Mouse (Mus musculus) CH12.LX (cell line): ENCODE data around the gene Tmem266. TPM values are rescaled to one million over a fixed set of nuclear protein-coding genes. Genes with fewer than 3 reads are reported as not detected.

Experiments used
- DNase-seq: peaks from one replicate; pipeline ENCODE4 v3.0.0-alpha.2; 2013; ENCODE audit errors: extremely low read depth
- H3K27ac ChIP-seq: 2 replicates; pipeline ENCODE4 v1.5.1; 2012; ENCODE audit warnings: low read depth, mild to moderate bottlenecking, control low read depth, moderate library complexity; ENCODE audit not compliant: insufficient read depth
- H3K27me3 ChIP-seq: replicated peaks from 2 replicates; pipeline ENCODE3; 2012; ENCODE audit warnings: inconsistent platforms
- H3K36me3 ChIP-seq, 2 experiments: replicated peaks in 1 of 2; 2 replicates each; pipeline versions ENCODE3 to v1.6.1; 2012; ENCODE audit warnings: inconsistent platforms in 1 of 2, low read length in 1 of 2, mild to moderate bottlenecking in 1 of 2, mixed read lengths in 1 of 2, moderate library complexity in 1 of 2; ENCODE audit not compliant: control insufficient read depth in 1 of 2, insufficient read depth in 1 of 2
- H3K4me1 ChIP-seq, 2 experiments: 2 replicates each; pipeline ENCODE4 v1.6.1; 2012; ENCODE audit warnings: inconsistent platforms in 1 of 2, moderate library complexity in 1 of 2; ENCODE audit not compliant: insufficient read depth in 2 of 2, control insufficient read depth in 1 of 2
- H3K4me2 ChIP-seq: 2 replicates; pipeline ENCODE4 v1.6.1; 2012; ENCODE audit warnings: low read depth, mild to moderate bottlenecking, control low read depth; ENCODE audit not compliant: poor library complexity, insufficient read depth, severe bottlenecking
- H3K4me3 ChIP-seq, 3 experiments: fragments of 150-350 bp in 1 of 3; sonication (generic) in 1 of 3; replicated peaks in 1 of 3; 2 replicates each; pipeline versions ENCODE3 to v1.5.1; 2011 to 2012; ENCODE audit warnings: low read depth in 2 of 3, low read length in 2 of 3, mild to moderate bottlenecking in 2 of 3, moderate library complexity in 2 of 3, control low read depth in 1 of 3, improper control_type of control experiment in 1 of 3, inconsistent platforms in 1 of 3, mixed read lengths in 1 of 3; ENCODE audit not compliant: poor library complexity in 1 of 3
- H3K79me2 ChIP-seq: replicated peaks from 2 replicates; pipeline ENCODE4 v1.6.1; 2012; ENCODE audit warnings: mild to moderate bottlenecking, moderate library complexity; ENCODE audit not compliant: control insufficient read depth, poor library complexity, insufficient read depth, severe bottlenecking; ENCODE audit errors: extremely low read depth
- H3K9ac ChIP-seq: 2 replicates; pipeline ENCODE4 v1.6.1; 2012; ENCODE audit warnings: low read depth, mild to moderate bottlenecking, control low read depth, moderate library complexity; ENCODE audit not compliant: insufficient read depth
- H3K9me3 ChIP-seq: replicated peaks from 2 replicates; pipeline ENCODE3; 2012; ENCODE audit warnings: low read length, inconsistent platforms, mixed read lengths
- BHLHE40 ChIP-seq: IDR thresholded peaks from 2 replicates; pipeline ENCODE4 v1.6.1; 2011; ENCODE audit warnings: mild to moderate bottlenecking, low read depth, low read length, improper control_type of control experiment
- CHD1 ChIP-seq: IDR thresholded peaks from 2 replicates; pipeline ENCODE4 v1.6.1; 2012; ENCODE audit warnings: low read depth, low read length, improper control_type of control experiment, inconsistent platforms
- CTCF ChIP-seq, 2 experiments: IDR thresholded peaks in 1 of 2; conservative IDR thresholded peaks in 1 of 2; 2 replicates each; pipeline ENCODE4 v1.5.1; 2011 to 2012; ENCODE audit warnings: low read depth in 2 of 2, low read length in 2 of 2, improper control_type of control experiment in 1 of 2, inconsistent platforms in 1 of 2, mild to moderate bottlenecking in 1 of 2, moderate library complexity in 1 of 2
- IRF4 ChIP-seq: IDR thresholded peaks from 2 replicates; pipeline ENCODE4 v1.6.1; 2014; ENCODE audit warnings: low read depth, mild to moderate bottlenecking, inconsistent platforms, low read length, improper control_type of control experiment
- MAFK ChIP-seq: IDR thresholded peaks from 2 replicates; pipeline ENCODE4 v1.6.1; 2011; ENCODE audit warnings: low read length, improper control_type of control experiment; ENCODE audit not compliant: insufficient replicate concordance
- PAX5 ChIP-seq: IDR thresholded peaks from 2 replicates; pipeline ENCODE4 v1.6.1; 2012; ENCODE audit warnings: low read length, inconsistent platforms, mixed read lengths
- POLR2A ChIP-seq: IDR thresholded peaks from 2 replicates; pipeline ENCODE4 v1.6.1; 2011; ENCODE audit warnings: low read depth, mild to moderate bottlenecking, improper control_type of control experiment, low read length
- RAD21 ChIP-seq: IDR thresholded peaks from 2 replicates; pipeline ENCODE4 v1.6.1; 2011; ENCODE audit warnings: low read depth, mild to moderate bottlenecking, low read length, improper control_type of control experiment, moderate library complexity
- SMC3 ChIP-seq: IDR thresholded peaks from 2 replicates; pipeline ENCODE4 v1.6.1; 2011; ENCODE audit warnings: low read depth, low read length, improper control_type of control experiment
- USF1 ChIP-seq: IDR thresholded peaks from 2 replicates; pipeline ENCODE4 v1.6.1; 2014; ENCODE audit warnings: low read depth, mild to moderate bottlenecking, inconsistent platforms, low read length, improper control_type of control experiment
- ZC3H11A ChIP-seq: IDR thresholded peaks from 2 replicates; pipeline ENCODE4 v1.6.1; 2012; ENCODE audit warnings: low read depth, mild to moderate bottlenecking, inconsistent platforms, low read length, improper control_type of control experiment
- ZKSCAN1 ChIP-seq: IDR thresholded peaks from 2 replicates; pipeline ENCODE4 v1.6.1; 2012; ENCODE audit warnings: low read depth, inconsistent platforms, low read length, improper control_type of control experiment, borderline replicate concordance
- ZMIZ1 ChIP-seq: IDR thresholded peaks from 2 replicates; pipeline ENCODE4 v1.6.1; 2012; ENCODE audit warnings: low read depth, mild to moderate bottlenecking, inconsistent platforms, low read length, improper control_type of control experiment
- ZNF384 ChIP-seq: IDR thresholded peaks from 2 replicates; pipeline ENCODE4 v1.6.1; 2012; ENCODE audit warnings: low read depth, low read length, improper control_type of control experiment, inconsistent platforms
- dilution Hi-C: fragments of 300-500 bp; cut with MboI; formaldehyde crosslinking; loops from 2 replicates; pipeline ENCODE4 v1.14.3; 2020; ENCODE audit warnings: low sequenced_read_pairs; ENCODE audit not compliant: extremely low pct_unique_long_range_greater_than_20kb, extremely low pct_ligation_motif_present
- in situ Hi-C: fragments of 300-500 bp; cut with MboI; formaldehyde crosslinking; loops from 3 replicates; pipeline ENCODE4 v1.14.3; 2019; ENCODE audit warnings: low sequenced_read_pairs, low pct_ligation_motif_present, low pct_unique_long_range_greater_than_20kb, mixed read lengths
- polyA plus RNA-seq: library from polyadenylated mRNA; unstranded; fragments of >175 nt; gene quantifications from 2 replicates; pipeline ENCODE4 v1.2.1, GENCODE M21; 2012; ENCODE audit warnings: low read depth; ENCODE audit not compliant: insufficient read length
- total RNA-seq, 2 experiments: library from RNA; depleted of rRNA; stranded (reverse); fragments of 300-350 nt in 1 of 2; fragments of >200 nt in 1 of 2; gene quantifications; 2 replicates each; pipeline ENCODE4 v1.2.3; 2012 to 2014

Tmem266 gene
- total and polyA plus RNA-seq, 3 experiments, result not detected

DNA sequence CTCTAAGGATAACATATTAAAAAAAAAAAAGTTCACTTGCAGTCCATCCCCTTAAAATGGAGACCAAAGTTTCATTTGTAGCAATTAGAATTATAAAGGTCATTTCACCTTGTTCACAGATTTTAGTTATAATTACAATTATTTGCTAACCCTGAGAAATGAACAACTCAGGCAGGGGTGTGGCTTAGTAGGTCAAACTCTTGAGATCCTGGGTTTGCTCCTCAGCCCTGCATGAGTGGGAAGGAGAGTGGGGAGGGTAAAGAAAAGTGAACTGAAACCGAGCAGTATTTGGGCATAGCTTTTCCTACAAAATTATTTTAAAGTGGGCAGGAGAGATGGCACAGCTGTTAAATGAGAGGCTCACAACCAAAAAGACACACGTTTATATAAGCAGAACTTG is 19.6 kb upstream of the Tmem266 start:
- in situ Hi-C loops (no loop called here), dilution Hi-C loops (no loop called here)
- Histone ChIP-seq H3K4me3 (no peak overlapping the region), H3K9ac (no peak overlapping the region), H3K4me2 (no peak overlapping the region), H3K4me1 (peaks cover 0 to 18% of the 10 kb centered on the region in 2 experiments; a peak in 2 of 4 replicates), H3K27me3 (peaks cover 3% of the 10 kb centered on the region), H3K79me2 (no peaks in the 10 kb centered on the region), H3K27ac (no peak overlapping the region), H3K9me3 (no peaks in the 10 kb centered on the region), H3K36me3 (no peaks in the 10 kb centered on the region)
- TF ChIP-seq IRF4, result peak; percentile 28; the same call in 1 of the 2 replicates
- TF ChIP-seq ZMIZ1, result no peak
- no peak for DNase-seq

DNA sequence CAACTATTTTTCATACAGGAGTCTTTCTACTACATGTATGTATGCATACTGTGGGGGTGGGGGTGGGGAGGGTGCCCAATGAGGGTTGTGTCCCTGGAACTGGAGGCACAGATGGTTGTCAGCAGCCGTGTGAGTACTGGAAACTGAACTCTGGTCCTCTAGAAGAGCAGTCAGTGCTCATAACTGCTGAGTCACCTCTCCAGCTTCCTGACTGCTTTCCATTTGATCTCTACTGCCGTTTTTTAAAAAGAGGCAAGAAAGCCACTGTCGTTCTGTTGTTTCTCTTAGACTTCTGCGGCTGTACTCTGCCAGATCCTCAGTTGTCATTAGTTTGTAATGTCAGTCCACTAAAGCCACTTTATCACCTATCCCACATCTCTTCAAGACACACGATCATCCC is 19.2 kb upstream of the Tmem266 start:
- H3K27me3 ChIP-seq, result peaks cover 3% of the 10 kb centered on the region
- no peak for DNase-seq
- H3K9me3 ChIP-seq, result no peaks in the 10 kb centered on the region
- in situ Hi-C loops (no loop called here), dilution Hi-C loops (no loop called here)
- peak overlapping the region; percentile 78; the same call in 1 of the 2 replicates for H3K4me2 ChIP-seq
- no peak overlapping the region for H3K4me3 ChIP-seq
- no peak overlapping the region for H3K9ac ChIP-seq
- TF ChIP-seq MAFK (peak; percentile 64; the same call in 1 of the 2 replicates), CHD1 (no peak)
- H3K27ac ChIP-seq, result no peak overlapping the region
- peaks cover 0 to 18% of the 10 kb centered on the region in 2 experiments; a peak in 2 of 4 replicates for H3K4me1 ChIP-seq
- H3K36me3 ChIP-seq, result no peaks in the 10 kb centered on the region
- no peaks in the 10 kb centered on the region for H3K79me2 ChIP-seq

DNA sequence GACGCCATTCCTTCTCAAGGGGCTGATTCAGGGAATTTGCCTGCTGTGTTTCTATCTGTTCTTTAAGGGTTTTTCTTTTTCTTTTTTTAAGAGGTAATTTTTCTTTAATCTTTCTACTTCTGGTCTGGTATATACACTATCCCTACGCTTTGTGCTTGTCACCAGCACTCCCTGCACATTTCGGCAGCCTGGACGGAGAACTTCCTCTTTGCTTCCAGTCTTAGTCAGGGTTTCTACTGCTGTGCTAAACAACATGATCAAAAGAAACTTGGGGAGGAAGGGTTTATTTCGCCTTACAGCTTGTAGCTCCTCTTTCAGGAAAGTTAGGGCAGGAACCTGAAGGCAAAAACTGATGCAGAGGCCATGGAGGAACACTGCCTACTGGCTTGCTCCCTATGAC is 18.3 kb upstream of the Tmem266 start:
- Histone ChIP-seq H3K27me3 (no peaks in the 10 kb centered on the region), H3K79me2 (no peaks in the 10 kb centered on the region), H3K36me3 (no peaks in the 10 kb centered on the region), H3K4me2 (peak overlapping the region; percentile 17), H3K9me3 (no peaks in the 10 kb centered on the region), H3K27ac (no peak overlapping the region), H3K4me3 (no peak overlapping the region), H3K4me1 (peaks cover 0 to 18% of the 10 kb centered on the region in 2 experiments; a peak in 2 of 4 replicates), H3K9ac (no peak overlapping the region)
- DNase-seq, result no peak
- in situ Hi-C loops (no loop called here), dilution Hi-C loops (no loop called here)
- no peak for TF ChIP-seq BHLHE40

DNA sequence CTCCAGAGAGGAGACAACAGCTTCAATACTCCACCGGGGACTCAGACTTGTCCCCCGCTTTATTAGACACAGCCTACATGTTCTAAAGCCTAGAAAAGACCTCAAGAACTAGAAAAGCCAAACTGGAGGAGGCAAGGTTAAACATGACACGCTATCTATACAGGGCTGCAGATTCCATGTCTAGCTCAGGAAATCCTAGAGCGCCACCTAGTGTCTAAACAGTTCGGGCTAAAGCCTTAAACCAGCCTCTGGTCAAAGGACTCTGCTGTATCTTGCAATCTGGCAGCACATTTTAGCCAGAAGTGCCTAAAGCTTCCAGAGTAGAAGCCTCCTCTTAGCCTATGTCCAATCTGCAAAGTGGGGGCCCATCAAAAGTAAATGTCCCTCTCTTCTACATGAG is 15.2 kb upstream of the Tmem266 start:
- H3K79me2 ChIP-seq, result no peaks in the 10 kb centered on the region
- H3K4me1 ChIP-seq, result peaks cover 0 to 18% of the 10 kb centered on the region in 2 experiments; a peak in 2 of 4 replicates
- no peak overlapping the region for H3K9ac ChIP-seq
- no peak overlapping the region; the same call in 1 of the 2 replicates for H3K4me2 ChIP-seq
- H3K36me3 ChIP-seq, result no peaks in the 10 kb centered on the region
- no peaks in the 10 kb centered on the region for H3K9me3 ChIP-seq
- peak; percentile 81 for DNase-seq
- H3K27ac ChIP-seq, result no peak overlapping the region
- in situ Hi-C loops, result loop anchor here (5.0 kb wide), 1 partner anchor 199 kb away; no protein-coding TSS in a partner anchor
- H3K27me3 ChIP-seq, result no peaks in the 10 kb centered on the region
- dilution Hi-C loops, result no loop called here
- H3K4me3 ChIP-seq, result no peak overlapping the region
- TF ChIP-seq RAD21 (peak; percentile 96), PAX5 (no peak), ZC3H11A (peak; percentile 47; the same call in 1 of the 2 replicates), ZNF384 (no peak), POLR2A (no peak), USF1 (no peak), CTCF (conservative IDR thresholded peaks at IDR 0.05 in 1 of 2, IDR thresholded peaks at IDR 0.05 in 1 of 2; ENCODE audit: low read depth in 2 of 2, low read length in 2 of 2) (peak; percentile 75 to 94), SMC3 (peak; percentile 87), ZKSCAN1 (no peak)
